Mouse (Mus musculus): ENCODE data around the gene Gm16223. TPM values are rescaled to one million over a fixed set of nuclear protein-coding genes. Genes with fewer than 3 reads are reported as not detected.
A peak's percentile ranks its signal among the peaks of the same experiment; 100 is the strongest.

Gene Gm16223
- polyA plus RNA-seq, 1 experiment from 2014 or later: not detected

- Histone ChIP-seq H3K27ac (no peak overlapping the region), H3K9ac (no peak overlapping the region)
These were observed 97.0 kb downstream of the Gm16223 start for GRCm38 (mm10) chr5:42164731-42165130.

GRCm38 (mm10) chr5:42166311-42166710 lies 98.6 kb downstream of the Gm16223 start:
- no peak overlapping the region for H3K27ac ChIP-seq
- no peaks in the 10 kb centered on the region for H3K4me1 ChIP-seq
- no peaks in the 10 kb centered on the region for H3K36me3 ChIP-seq (ENCODE audit: poor library complexity, severe bottlenecking)
- 74% methylated on average over 1 of the region's 1 CpGs for WGBS
- no peak overlapping the region for H3K9ac ChIP-seq
- H3K4me2 ChIP-seq: no peak overlapping the region
- no peaks in the 10 kb centered on the region for H3K27me3 ChIP-seq
- H3K9me3 ChIP-seq (replicated peaks): no peaks in the 10 kb centered on the region
- ATAC-seq: no peak
- no peak overlapping the region for H3K4me3 ChIP-seq

More at GRCm38 (mm10) chr5:42164731-42165130, 97.0 kb downstream of the Gm16223 start:
- no peak overlapping the region for H3K4me2 ChIP-seq
- H3K27me3 ChIP-seq: no peaks in the 10 kb centered on the region
- no peaks in the 10 kb centered on the region for H3K36me3 ChIP-seq (ENCODE audit: poor library complexity, severe bottlenecking)
- no peak for ATAC-seq
- no peak overlapping the region for H3K4me3 ChIP-seq
- H3K9me3 ChIP-seq (replicated peaks): no peaks in the 10 kb centered on the region
- 88% methylated on average over 2 of the region's 2 CpGs for WGBS
- H3K4me1 ChIP-seq: no peaks in the 10 kb centered on the region

- no peak for ATAC-seq
- 93% methylated on average over 3 of the region's 3 CpGs for WGBS
- no peaks in the 10 kb centered on the region for H3K9me3 ChIP-seq (replicated peaks)
These were observed 100.3 kb downstream of the Gm16223 start for GRCm38 (mm10) chr5:42168071-42168470.

GRCm38 (mm10) chr5:42168785-42169184 lies 101.0 kb downstream of the Gm16223 start:
- Histone ChIP-seq H3K27ac (no peak overlapping the region), H3K9me3 (replicated peaks) (no peaks in the 10 kb centered on the region), H3K36me3 (ENCODE audit: poor library complexity, severe bottlenecking) (no peaks in the 10 kb centered on the region), H3K4me1 (no peaks in the 10 kb centered on the region), H3K4me2 (no peak overlapping the region), H3K4me3 (no peak overlapping the region), H3K9ac (no peak overlapping the region), H3K27me3 (no peaks in the 10 kb centered on the region)
- WGBS: 81% methylated on average over 5 of the region's 5 CpGs
- no peak for ATAC-seq

More at GRCm38 (mm10) chr5:42168071-42168470, 100.3 kb downstream of the Gm16223 start:
- Histone ChIP-seq H3K4me2 (no peak overlapping the region), H3K27ac (no peak overlapping the region), H3K9ac (no peak overlapping the region), H3K4me3 (no peak overlapping the region), H3K27me3 (no peaks in the 10 kb centered on the region), H3K36me3 (ENCODE audit: poor library complexity, severe bottlenecking) (no peaks in the 10 kb centered on the region), H3K4me1 (no peaks in the 10 kb centered on the region)

- Histone ChIP-seq H3K9me3 (replicated peaks) (no peaks in the 10 kb centered on the region), H3K36me3 (ENCODE audit: poor library complexity, severe bottlenecking) (no peaks in the 10 kb centered on the region), H3K9ac (no peak overlapping the region), H3K4me2 (no peak overlapping the region), H3K4me1 (no peaks in the 10 kb centered on the region), H3K27me3 (no peaks in the 10 kb centered on the region), H3K27ac (no peak overlapping the region), H3K4me3 (no peak overlapping the region)
- 63% methylated on average over 2 of the region's 2 CpGs for WGBS
- ATAC-seq: no peak
These were observed 106.3 kb downstream of the Gm16223 start for GRCm38 (mm10) chr5:42174109-42174508.

GRCm38 (mm10) chr5:42175424-42175823 lies 107.7 kb downstream of the Gm16223 start:
- WGBS: 71% methylated on average over 2 of the region's 2 CpGs
- no peaks in the 10 kb centered on the region for H3K9me3 ChIP-seq (replicated peaks)
- no peaks in the 10 kb centered on the region for H3K4me1 ChIP-seq
- no peak overlapping the region for H3K27ac ChIP-seq
- H3K4me2 ChIP-seq: no peak overlapping the region
- H3K9ac ChIP-seq: no peak overlapping the region
- no peaks in the 10 kb centered on the region for H3K27me3 ChIP-seq
- ATAC-seq: no peak
- H3K4me3 ChIP-seq: no peak overlapping the region
- no peaks in the 10 kb centered on the region for H3K36me3 ChIP-seq (ENCODE audit: poor library complexity, severe bottlenecking)

- WGBS: 24% methylated on average over 3 of the region's 3 CpGs
- H3K27ac ChIP-seq: no peak overlapping the region
- H3K27me3 ChIP-seq: no peaks in the 10 kb centered on the region
- no peaks in the 10 kb centered on the region for H3K4me1 ChIP-seq
- no peaks in the 10 kb centered on the region for H3K9me3 ChIP-seq (replicated peaks)
- no peak overlapping the region for H3K4me2 ChIP-seq
- peak; percentile 62; the same call in 1 of the 2 replicates for ATAC-seq
- H3K36me3 ChIP-seq (ENCODE audit: poor library complexity, severe bottlenecking): no peaks in the 10 kb centered on the region
- H3K9ac ChIP-seq: no peak overlapping the region
- no peak overlapping the region for H3K4me3 ChIP-seq
These were observed 130.7 kb downstream of the Gm16223 start for GRCm38 (mm10) chr5:42198493-42198892.

- Histone ChIP-seq H3K4me1 (peaks cover 7% of the 10 kb centered on the region; the same call in 1 of the 2 replicates), H3K4me3 (no peak overlapping the region), H3K27me3 (no peaks in the 10 kb centered on the region), H3K36me3 (ENCODE audit: poor library complexity, severe bottlenecking) (no peaks in the 10 kb centered on the region), H3K27ac (no peak overlapping the region), H3K9me3 (replicated peaks) (no peaks in the 10 kb centered on the region), H3K4me2 (no peak overlapping the region), H3K9ac (no peak overlapping the region)
- ATAC-seq: no peak
- WGBS: 72% methylated on average over 3 of the region's 3 CpGs
These were observed 139.8 kb downstream of the Gm16223 start for GRCm38 (mm10) chr5:42207456-42208122.

GRCm38 (mm10) chr5:42211554-42212338 lies 144.0 kb downstream of the Gm16223 start:
- 9% methylated on average over 4 of the region's 4 CpGs for WGBS
- H3K27ac ChIP-seq: no peak overlapping the region
- H3K4me2 ChIP-seq: no peak overlapping the region
- no peak overlapping the region for H3K9ac ChIP-seq
- no peaks in the 10 kb centered on the region for H3K36me3 ChIP-seq (ENCODE audit: poor library complexity, severe bottlenecking)
- no peak overlapping the region for H3K4me3 ChIP-seq
- no peaks in the 10 kb centered on the region for H3K9me3 ChIP-seq (replicated peaks)
- no peaks in the 10 kb centered on the region for H3K27me3 ChIP-seq
- peaks cover 7% of the 10 kb centered on the region; the same call in 1 of the 2 replicates for H3K4me1 ChIP-seq
- peak; percentile 77; the same call in 1 of the 2 replicates for ATAC-seq

- 65% methylated on average over 4 of the region's 4 CpGs for WGBS
- Histone ChIP-seq H3K27me3 (no peaks in the 10 kb centered on the region), H3K9me3 (replicated peaks) (no peaks in the 10 kb centered on the region), H3K4me3 (no peak overlapping the region), H3K27ac (no peak overlapping the region), H3K36me3 (ENCODE audit: poor library complexity, severe bottlenecking) (no peaks in the 10 kb centered on the region), H3K4me1 (peaks cover 7% of the 10 kb centered on the region; the same call in 1 of the 2 replicates), H3K9ac (no peak overlapping the region), H3K4me2 (no peak overlapping the region)
- ATAC-seq: 0 out of 2 replicates have a peak, but pooled peaks have one; percentile 46
These were observed 144.6 kb downstream of the Gm16223 start for GRCm38 (mm10) chr5:42212353-42212752.

GRCm38 (mm10) chr5:42224840-42225239 lies 157.1 kb downstream of the Gm16223 start:
- WGBS: 67% methylated on average over 1 of the region's 1 CpGs
- Histone ChIP-seq H3K4me3 (no peak overlapping the region), H3K4me1 (no peaks in the 10 kb centered on the region), H3K27ac (no peak overlapping the region), H3K36me3 (ENCODE audit: poor library complexity, severe bottlenecking) (no peaks in the 10 kb centered on the region), H3K4me2 (no peak overlapping the region), H3K9me3 (replicated peaks) (no peaks in the 10 kb centered on the region), H3K9ac (no peak overlapping the region), H3K27me3 (no peaks in the 10 kb centered on the region)
- ATAC-seq: no peak

GRCm38 (mm10) chr5:42228631-42229030 lies 160.9 kb downstream of the Gm16223 start:
- Histone ChIP-seq H3K4me3 (no peak overlapping the region), H3K27me3 (no peaks in the 10 kb centered on the region), H3K36me3 (ENCODE audit: poor library complexity, severe bottlenecking) (no peaks in the 10 kb centered on the region), H3K4me1 (no peaks in the 10 kb centered on the region), H3K4me2 (no peak overlapping the region), H3K9ac (no peak overlapping the region), H3K9me3 (replicated peaks) (no peaks in the 10 kb centered on the region), H3K27ac (no peak overlapping the region)
- WGBS: 50% methylated on average over 2 of the region's 2 CpGs
- ATAC-seq: no peak
